Mouse (Mus musculus) kidney, embryonic 14.5 days (tissue): ENCODE results near the gene Mospd2. TPM values are rescaled to one million over a fixed set of nuclear protein-coding genes. Genes with fewer than 3 reads are reported as not detected.

Source experiments
- ATAC-seq: fragments of 200-750 bp; cut with Nextera tagmentation; 2 replicates; pipeline ENCODE4 v1.8.0; 2017; ENCODE audit warnings: moderate number of reproducible peaks, mild to moderate bottlenecking, moderate TSS enrichment, moderate library complexity; ENCODE audit not compliant: low FRiP score, low TSS enrichment
- H3K27ac ChIP-seq: fragments of 300-500 bp; sonication (generic); 2 replicates; pipeline ENCODE4 v1.5.1; 2014; ENCODE audit warnings: low read depth, mild to moderate bottlenecking, low read length, moderate library complexity, mixed read lengths
- H3K27me3 ChIP-seq: fragments of 300-500 bp; sonication (generic); 2 replicates; pipeline ENCODE4 v1.6.1; 2014; ENCODE audit warnings: mild to moderate bottlenecking, low read length; ENCODE audit not compliant: control insufficient read depth, insufficient read depth
- H3K36me3 ChIP-seq: fragments of 300-500 bp; sonication (generic); 2 replicates; pipeline ENCODE4 v1.6.1; 2014; ENCODE audit warnings: low read length, mixed read lengths; ENCODE audit not compliant: control insufficient read depth, insufficient read depth
- H3K4me1 ChIP-seq: fragments of 300-500 bp; sonication (generic); 2 replicates; pipeline ENCODE4 v1.6.1; 2014; ENCODE audit warnings: low read length, mixed read lengths; ENCODE audit not compliant: control insufficient read depth, insufficient read depth
- H3K4me2 ChIP-seq: fragments of 300-500 bp; sonication (generic); replicated peaks from 2 replicates; pipeline ENCODE4 v1.6.1; 2014; ENCODE audit warnings: low read depth, mild to moderate bottlenecking, low read length
- H3K4me3 ChIP-seq: fragments of 300-500 bp; sonication (generic); 2 replicates; pipeline ENCODE4 v1.5.1; 2014; ENCODE audit warnings: mild to moderate bottlenecking, low read length
- H3K9ac ChIP-seq: fragments of 300-500 bp; sonication (generic); 2 replicates; pipeline ENCODE4 v1.6.1; 2014; ENCODE audit warnings: low read depth, mild to moderate bottlenecking, low read length, moderate library complexity
- H3K9me3 ChIP-seq: fragments of 300-500 bp; sonication (generic); 2 replicates; pipeline ENCODE4 v1.6.1; 2016; ENCODE audit warnings: low read length; ENCODE audit not compliant: control insufficient read depth
- WGBS: fragments of 180-500 bp; shearing (Covaris S2); extraction: QIAGEN DNeasy Blood & Tissue Kit; methylation state at CpG from one replicate; pipeline ENCODE4 v1.1.7; 2014; 5-methylcytosine and 5-hydroxymethylcytosine counted together
- polyA plus RNA-seq: library from polyadenylated mRNA; unstranded; fragments of >200 nt; fragmentation: Nextera tagmentation; extraction: Ambion mirVana; gene quantifications from 2 replicates; pipeline ENCODE4 v1.2.1, GENCODE M21; 2014

Mospd2 gene
- polyA plus RNA-seq, 1 experiment from 2014 or later = 22.4 TPM

DNA sequence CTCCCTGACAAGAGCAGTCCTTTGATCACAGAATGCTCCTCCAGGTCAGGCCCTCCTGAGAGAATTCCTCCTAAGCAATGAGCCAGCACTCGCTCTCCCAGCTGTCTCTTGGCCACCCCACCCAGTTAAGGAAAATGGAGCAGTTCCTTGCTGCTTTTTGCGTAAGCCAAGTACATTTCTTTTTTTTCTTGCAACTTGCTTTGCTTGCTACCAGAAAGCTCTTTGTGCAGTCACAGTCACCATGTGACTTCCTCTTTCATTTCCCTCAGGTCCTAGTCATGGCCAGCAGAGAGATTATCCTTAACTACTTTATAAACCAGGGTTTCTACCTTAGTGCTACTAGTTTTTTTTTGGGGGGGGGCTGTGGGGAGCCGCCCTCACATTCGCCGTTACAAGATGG, 38.6 kb downstream of the Mospd2 start:
- no peak overlapping the region for H3K9ac ChIP-seq
- WGBS = 90% methylated on average over 5 of the region's 5 CpGs
- no peaks in the 10 kb centered on the region for H3K27me3 ChIP-seq
- no peak overlapping the region for H3K27ac ChIP-seq
- no peaks in the 10 kb centered on the region for H3K4me1 ChIP-seq
- no peak for ATAC-seq
- H3K36me3 ChIP-seq = no peaks in the 10 kb centered on the region; the same call in 1 of the 2 replicates
- H3K4me2 ChIP-seq = no peak overlapping the region
- no peaks in the 10 kb centered on the region for H3K9me3 ChIP-seq
- no peak overlapping the region for H3K4me3 ChIP-seq

GRCm38 (mm10) chrX:164912993-164913392, 67.2 kb downstream of the Mospd2 start:
- H3K4me2 ChIP-seq = no peak overlapping the region
- no peaks in the 10 kb centered on the region for H3K27me3 ChIP-seq
- no peak overlapping the region for H3K9ac ChIP-seq
- H3K27ac ChIP-seq = no peak overlapping the region
- H3K4me3 ChIP-seq = no peak overlapping the region
- H3K4me1 ChIP-seq = no peaks in the 10 kb centered on the region
- WGBS = 61% methylated on average over 3 of the region's 3 CpGs
- ATAC-seq = no peak
- H3K9me3 ChIP-seq = no peaks in the 10 kb centered on the region
- H3K36me3 ChIP-seq = no peaks in the 10 kb centered on the region

DNA sequence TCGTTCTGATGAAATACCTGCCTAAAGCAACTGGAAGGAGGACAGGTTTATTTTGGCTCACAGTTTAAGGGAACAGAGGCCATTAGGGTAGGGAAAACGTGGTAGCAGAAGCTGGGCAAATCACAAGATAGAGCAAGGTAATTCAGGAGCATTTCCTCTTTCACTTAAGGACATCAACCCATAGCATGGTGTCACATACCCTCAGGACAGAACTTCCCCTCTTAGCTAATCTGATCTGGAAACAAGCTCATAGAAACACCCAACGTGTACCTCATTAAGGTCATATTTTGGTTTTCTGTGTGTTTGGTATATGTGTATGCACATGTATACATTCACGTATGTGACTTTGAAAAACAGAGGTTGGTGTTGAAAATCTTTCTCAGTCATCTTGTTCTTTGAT, 68.0 kb downstream of the Mospd2 start:
- no peak overlapping the region for H3K27ac ChIP-seq
- no peaks in the 10 kb centered on the region for H3K4me1 ChIP-seq
- H3K4me2 ChIP-seq = no peak overlapping the region
- no peak overlapping the region for H3K4me3 ChIP-seq
- 77% methylated on average over 4 of the region's 4 CpGs for WGBS
- no peaks in the 10 kb centered on the region for H3K36me3 ChIP-seq
- no peaks in the 10 kb centered on the region for H3K9me3 ChIP-seq
- H3K27me3 ChIP-seq = no peaks in the 10 kb centered on the region
- ATAC-seq = no peak
- H3K9ac ChIP-seq = no peak overlapping the region

DNA sequence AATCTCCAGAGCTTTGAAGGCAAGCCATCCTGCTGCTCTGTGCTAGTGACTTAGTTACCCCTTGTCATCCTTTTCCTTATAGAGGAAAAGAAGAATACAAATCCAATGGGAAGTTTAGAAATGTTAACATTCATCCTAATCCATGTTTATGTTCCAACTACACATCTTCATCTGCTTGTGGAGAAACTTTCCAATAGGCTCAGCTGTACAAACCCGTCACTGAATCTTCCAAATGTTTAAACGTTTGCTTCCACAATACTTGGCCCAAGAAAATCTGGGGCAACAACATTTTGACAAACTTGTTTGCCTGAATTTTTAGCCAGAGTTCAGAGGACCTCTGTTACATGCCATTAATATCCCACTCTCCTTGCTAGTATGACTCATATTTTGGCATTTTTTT, 78.3 kb downstream of the Mospd2 start:
- no peak for ATAC-seq
- no peaks in the 10 kb centered on the region for H3K36me3 ChIP-seq
- H3K4me3 ChIP-seq = no peak overlapping the region
- H3K9me3 ChIP-seq = no peaks in the 10 kb centered on the region
- H3K4me2 ChIP-seq = no peak overlapping the region
- no peaks in the 10 kb centered on the region for H3K27me3 ChIP-seq
- H3K27ac ChIP-seq = no peak overlapping the region
- H3K9ac ChIP-seq = no peak overlapping the region
- no peaks in the 10 kb centered on the region for H3K4me1 ChIP-seq
- 75% methylated on average over 2 of the region's 2 CpGs for WGBS

DNA sequence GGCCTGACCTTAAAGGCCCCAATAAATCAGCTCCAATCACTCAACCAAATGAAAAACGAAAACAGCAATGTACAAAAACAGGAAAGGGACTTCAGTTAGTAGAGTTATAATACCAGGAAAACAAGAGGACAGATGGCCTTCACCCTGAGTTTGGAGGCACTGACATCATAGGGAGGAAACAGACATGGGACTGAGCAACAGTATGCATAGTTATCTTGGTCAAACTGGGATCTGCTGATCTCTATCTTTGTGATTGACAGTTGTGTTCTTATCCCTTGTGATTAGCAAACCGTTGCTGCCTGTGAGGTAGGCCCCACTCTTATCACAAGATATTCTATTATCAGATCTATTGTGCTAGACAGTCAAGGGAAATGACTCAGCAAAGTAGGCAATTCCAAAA, 80.4 kb downstream of the Mospd2 start:
- H3K4me1 ChIP-seq = no peaks in the 10 kb centered on the region
- no peak overlapping the region for H3K4me2 ChIP-seq
- H3K36me3 ChIP-seq = no peaks in the 10 kb centered on the region
- no peak overlapping the region for H3K4me3 ChIP-seq
- H3K27me3 ChIP-seq = no peaks in the 10 kb centered on the region
- no peak for ATAC-seq
- no peak overlapping the region for H3K27ac ChIP-seq
- 59% methylated on average over 2 of the region's 2 CpGs for WGBS
- no peaks in the 10 kb centered on the region for H3K9me3 ChIP-seq
- no peak overlapping the region for H3K9ac ChIP-seq

- 88% methylated on average over 1 of the region's 1 CpGs for WGBS
- no peak overlapping the region for H3K4me2 ChIP-seq
These were observed 93.9 kb downstream of the Mospd2 start for GRCm38 (mm10) chrX:164886260-164886659.

More at GRCm38 (mm10) chrX:164886260-164886659, 93.9 kb downstream of the Mospd2 start:
- no peak overlapping the region for H3K9ac ChIP-seq
- no peaks in the 10 kb centered on the region for H3K36me3 ChIP-seq
- no peaks in the 10 kb centered on the region for H3K4me1 ChIP-seq
- no peak overlapping the region for H3K4me3 ChIP-seq
- no peak overlapping the region for H3K27ac ChIP-seq
- H3K27me3 ChIP-seq = no peaks in the 10 kb centered on the region
- H3K9me3 ChIP-seq = no peaks in the 10 kb centered on the region
- no peak for ATAC-seq

Other genes starting within 250 kb of the Mospd2 start
- gene Fancb, start 217 bp upstream of the Mospd2 start, polyA plus RNA-seq = 9.7 and 12.2 TPM in 2 replicates
- not detected in 2 replicates for gene Gm17604, start 24.5 kb upstream of the Mospd2 start, polyA plus RNA-seq